Mouse (Mus musculus): Measurements from ENCODE around the gene Csrp1.

DNA sequence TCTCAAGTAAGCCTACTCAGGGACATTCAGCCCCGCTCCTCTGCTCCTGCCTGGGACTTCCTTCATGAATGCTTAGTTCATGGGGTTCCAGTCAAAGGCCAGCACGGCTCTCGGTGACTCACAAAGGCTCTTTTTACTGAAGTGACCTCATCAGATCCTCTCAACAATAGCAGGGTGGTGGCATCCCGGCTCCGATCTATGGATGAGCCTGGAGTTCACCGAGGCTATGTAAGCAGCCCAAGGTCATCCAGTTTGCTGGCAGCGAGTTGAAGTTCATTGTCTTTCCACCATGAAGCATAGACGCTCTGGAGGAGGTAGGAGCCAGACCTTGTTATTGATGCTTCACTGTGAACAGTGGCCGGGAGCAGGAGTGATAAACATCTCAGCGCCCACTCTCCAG, 63.0 kb downstream of the Csrp1 start:
- no peak for TF ChIP-seq CTCF (IDR thresholded peaks at IDR 0.05; ENCODE audit: low read depth)
- no peak for TF ChIP-seq EP300 (IDR thresholded peaks at IDR 0.05; ENCODE audit: low read depth)
